Mouse (Mus musculus) megakaryocyte, embryonic 14.5 days (primary cell): Measurements from ENCODE around the gene Ehmt1. TPM values are rescaled to one million over a fixed set of nuclear protein-coding genes. Genes with fewer than 3 reads are reported as not detected.
A peak's percentile ranks its signal among the peaks of the same experiment; 100 is the strongest.
"Not testable (repeated sequence)": the region's sequence is repeated elsewhere in the genome, so short reads cannot be mapped to it uniquely, and the experiment has no call there.

Source experiments
- H3K27me3 ChIP-seq: replicated peaks from 2 replicates; pipeline ENCODE3; 2012; ENCODE audit warnings: inconsistent platforms
- H3K36me3 ChIP-seq: replicated peaks from 2 replicates; pipeline ENCODE3; 2012; ENCODE audit warnings: low read length, inconsistent platforms, mixed read lengths
- H3K4me1 ChIP-seq: 2 replicates; pipeline ENCODE4 v1.6.1; 2012; ENCODE audit warnings: inconsistent platforms
- H3K4me3 ChIP-seq: replicated peaks from 2 replicates; pipeline ENCODE3; 2012; ENCODE audit warnings: moderate library complexity, mild to moderate bottlenecking, inconsistent platforms
- H3K9me3 ChIP-seq: 2 replicates; pipeline ENCODE4 v1.6.1; 2012; ENCODE audit warnings: inconsistent platforms
- FLI1 ChIP-seq: IDR thresholded peaks from 2 replicates; pipeline ENCODE4 v1.6.1; 2012; ENCODE audit warnings: low read length, inconsistent platforms, mixed read lengths
- GATA1 ChIP-seq: IDR thresholded peaks from 3 replicates; pipeline ENCODE4 v1.6.1; 2012; ENCODE audit warnings: mixed read lengths, low read length, inconsistent platforms, borderline replicate concordance
- polyA plus RNA-seq: library from polyadenylated mRNA; stranded (reverse); fragments of >175 nt; gene quantifications from 2 replicates; pipeline ENCODE4 v1.2.3, GENCODE M21; 2012; ENCODE audit warnings: low replicate concordance; ENCODE audit not compliant: insufficient read depth

Gene Ehmt1
- 20.7 and 41.8 TPM in 2 replicates for polyA plus RNA-seq

GRCm38 (mm10) chr2:24918930-24919838, at the start of gene Ehmt1:
TSS of gene Ehmt1 (minus strand) at chr2:24919614.
- no peaks in the 10 kb centered on the region for H3K9me3 ChIP-seq
- H3K4me3 ChIP-seq, result peak within 1 kb of the TSS; percentile 97
- H3K4me1 ChIP-seq, result peaks cover 26% of the 10 kb centered on the region
- no peak for TF ChIP-seq GATA1
- TF ChIP-seq FLI1, result no peak
- peaks cover 4% of the 10 kb centered on the region for H3K36me3 ChIP-seq
- no peaks in the 10 kb centered on the region for H3K27me3 ChIP-seq

DNA sequence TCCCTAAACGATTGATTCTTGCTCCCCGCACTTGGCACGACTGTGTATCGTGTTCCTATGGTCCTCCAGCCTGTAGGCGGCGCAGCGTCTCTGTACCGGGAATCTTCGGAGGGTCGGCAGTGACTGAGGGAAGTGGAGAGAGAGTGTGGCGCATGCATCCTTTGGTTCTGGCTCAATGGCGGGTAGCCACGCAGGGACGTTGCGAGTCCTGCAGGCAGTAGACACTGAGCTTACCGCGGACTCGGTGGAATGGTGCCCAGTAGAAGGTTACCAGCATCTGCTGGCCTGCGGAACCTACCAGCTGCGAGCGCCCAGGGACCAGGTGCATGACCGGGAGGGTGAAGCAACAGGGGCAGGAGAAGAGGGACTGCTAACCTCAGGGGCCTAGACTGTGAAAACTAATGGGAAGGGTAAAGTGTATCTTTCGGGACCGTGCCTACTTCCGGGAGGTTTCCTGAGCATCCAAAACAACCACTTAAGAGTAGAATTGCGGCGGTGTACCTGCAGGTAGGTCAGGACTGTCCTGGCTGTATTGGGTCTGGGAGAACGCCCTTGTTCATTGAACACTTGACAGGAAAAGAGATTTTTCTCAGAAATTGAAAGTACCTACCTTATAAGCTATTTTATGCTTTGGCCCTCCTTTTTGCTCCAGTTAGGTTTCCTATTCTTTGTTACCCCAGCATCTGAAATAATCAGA, 43.0 kb upstream of the Ehmt1 start, which contains the start of gene Dph7:
Gene Dph7 (plus strand): TSS at position 97 of the 697 bp plus-strand sequence.
- TF ChIP-seq FLI1, result no peak
- no peak for TF ChIP-seq GATA1
- Histone ChIP-seq H3K4me1 (peaks cover 27% of the 10 kb centered on the region), H3K36me3 (peaks cover 72% of the 10 kb centered on the region), H3K9me3 (no peaks in the 10 kb centered on the region), H3K27me3 (no peaks in the 10 kb centered on the region), H3K4me3 (peak within 1 kb of the TSS; percentile 99)

GRCm38 (mm10) chr2:24960910-24961309, 41.5 kb upstream of the Ehmt1 start:
- Histone ChIP-seq H3K9me3 (no peaks in the 10 kb centered on the region), H3K36me3 (peaks cover 70% of the 10 kb centered on the region), H3K4me3 (no peak overlapping the region), H3K4me1 (peaks cover 38% of the 10 kb centered on the region), H3K27me3 (no peaks in the 10 kb centered on the region)
- TF ChIP-seq GATA1 (no peak), FLI1 (no peak)

GRCm38 (mm10) chr2:24952537-24953055, 33.2 kb upstream of the Ehmt1 start:
- Histone ChIP-seq H3K9me3 (no peaks in the 10 kb centered on the region), H3K27me3 (no peaks in the 10 kb centered on the region), H3K4me3 (no peak overlapping the region), H3K36me3 (peaks cover 51% of the 10 kb centered on the region), H3K4me1 (peaks cover 61% of the 10 kb centered on the region)
- TF ChIP-seq GATA1, result no peak
- no peak for TF ChIP-seq FLI1

- H3K4me1 ChIP-seq, result peaks cover 47% of the 10 kb centered on the region
- H3K27me3 ChIP-seq, result peaks cover 2% of the 10 kb centered on the region
- H3K9me3 ChIP-seq, result no peaks in the 10 kb centered on the region
- H3K4me3 ChIP-seq, result peak overlapping the region; percentile 93
- H3K36me3 ChIP-seq, result peaks cover 33% of the 10 kb centered on the region
- TF ChIP-seq GATA1 (no peak), FLI1 (no peak)
Observed at GRCm38 (mm10) chr2:24950189-24950535, 30.7 kb upstream of the Ehmt1 start.

- TF ChIP-seq GATA1 (no peak), FLI1 (no peak)
- H3K4me3 ChIP-seq, result peak within 1 kb of the TSS; percentile 93
- peaks cover 41% of the 10 kb centered on the region for H3K4me1 ChIP-seq
- H3K27me3 ChIP-seq, result peaks cover 2% of the 10 kb centered on the region
- peaks cover 27% of the 10 kb centered on the region for H3K36me3 ChIP-seq
- no peaks in the 10 kb centered on the region for H3K9me3 ChIP-seq
Observed at GRCm38 (mm10) chr2:24949421-24950188, 30.2 kb upstream of the Ehmt1 start, which contains the start of gene Zmynd19. TSS of gene Zmynd19 (plus strand) at chr2:24949792.

GRCm38 (mm10) chr2:24944304-24944703, 24.9 kb upstream of the Ehmt1 start:
- not testable (repeated sequence) for H3K36me3 ChIP-seq, H3K9me3 ChIP-seq, H3K4me3 ChIP-seq, H3K27me3 ChIP-seq
- peaks cover 13% of the 10 kb centered on the region for H3K4me1 ChIP-seq

DNA sequence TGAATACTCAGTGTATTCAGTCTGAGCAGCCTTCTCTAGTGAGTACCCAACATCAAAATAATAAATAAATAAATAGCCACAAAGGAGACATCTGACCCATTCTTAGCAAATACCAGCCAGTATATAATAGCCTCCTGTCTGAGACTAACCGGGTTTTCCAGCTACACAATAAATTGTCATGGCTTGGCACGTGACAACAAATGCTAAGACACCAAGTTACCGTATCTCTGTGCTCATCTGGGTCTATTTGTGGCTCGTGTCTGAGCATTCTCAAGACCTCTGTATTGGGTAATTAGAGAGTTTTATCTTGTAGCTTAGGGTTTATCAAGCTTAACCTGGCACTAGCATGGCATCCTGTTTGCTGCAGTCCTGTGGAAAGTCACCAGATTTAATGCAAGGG, 22.7 kb upstream of the Ehmt1 start:
- Histone ChIP-seq H3K9me3 (no peaks in the 10 kb centered on the region), H3K36me3 (no peaks in the 10 kb centered on the region), H3K4me1 (peaks cover 7% of the 10 kb centered on the region; the same call in 1 of the 2 replicates), H3K27me3 (peaks cover 8% of the 10 kb centered on the region), H3K4me3 (no peak overlapping the region)
- TF ChIP-seq GATA1, result no peak
- TF ChIP-seq FLI1, result no peak

DNA sequence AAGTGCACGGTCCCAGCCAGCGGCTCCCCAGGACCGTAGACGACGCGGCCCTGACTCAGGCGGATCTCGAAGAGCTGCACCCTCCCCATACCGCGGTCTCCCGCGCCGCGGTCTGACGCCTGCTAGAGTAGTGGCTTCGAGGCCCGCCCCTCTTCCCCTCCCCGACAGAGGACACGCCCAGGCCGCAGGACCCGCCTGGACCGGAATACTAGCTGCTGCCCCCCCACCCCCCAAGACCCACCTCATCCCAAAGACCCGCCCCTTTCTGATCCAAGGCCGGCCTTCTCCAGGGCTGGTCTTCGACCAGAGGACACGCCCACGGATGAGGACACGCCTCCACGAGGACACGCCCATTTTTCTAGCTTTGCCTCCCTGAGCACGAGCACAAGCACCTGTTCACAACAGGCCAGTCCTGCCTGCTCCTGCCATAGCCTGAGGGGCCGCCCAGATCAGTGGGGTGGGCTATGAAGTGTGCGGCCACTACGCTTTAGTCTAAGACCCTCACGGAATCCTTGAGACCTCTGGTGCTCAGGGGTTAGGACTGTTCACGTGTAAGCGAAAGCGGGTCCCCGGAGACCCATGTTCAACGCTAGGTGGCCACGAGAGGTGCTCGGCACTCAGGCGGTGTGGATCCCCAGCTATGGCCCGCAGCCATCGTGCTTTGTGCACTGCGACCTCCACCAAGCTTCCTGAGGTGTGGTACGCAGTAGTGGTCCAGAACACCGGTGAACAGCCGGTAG, 15.8 kb upstream of the Ehmt1 start, which contains the start of gene Arrdc1:
Gene Arrdc1 (minus strand): TSS at position 196 of the 740 bp plus-strand sequence.
- H3K36me3 ChIP-seq, result peaks cover 12% of the 10 kb centered on the region
- H3K27me3 ChIP-seq, result peaks cover 5% of the 10 kb centered on the region
- peak within 1 kb of the TSS; percentile 96 for H3K4me3 ChIP-seq
- H3K4me1 ChIP-seq, result peaks cover 27% of the 10 kb centered on the region
- H3K9me3 ChIP-seq, result no peaks in the 10 kb centered on the region
- TF ChIP-seq GATA1, result no peak
- no peak for TF ChIP-seq FLI1
